Mouse (Mus musculus) large intestine, adult 2 months (tissue): ENCODE results near the gene Phykpl. TPM values are rescaled to one million over a fixed set of nuclear protein-coding genes. Genes with fewer than 3 reads are reported as not detected.
"Not testable (repeated sequence)": the region's sequence is repeated elsewhere in the genome, so short reads cannot be mapped to it uniquely, and the experiment has no call there.

Source experiments
- DNase-seq: peaks from one replicate; pipeline ENCODE4 v3.0.0-alpha.2; 2012; ENCODE audit warnings: low read depth, low spot score
- WGBS: fragments of 180-500 bp; shearing (Covaris S2); methylation state at CpG from one replicate; pipeline ENCODE4 v1.1.7; 2018; 5-methylcytosine and 5-hydroxymethylcytosine counted together
- polyA plus RNA-seq: library from polyadenylated mRNA; depleted of rRNA; stranded (reverse); fragments of >200 nt; gene quantifications from 2 replicates; pipeline ENCODE4 v1.2.3, GENCODE M21; 2012

Gene Phykpl
- polyA plus RNA-seq, 1 experiment, result 14.2 TPM

- WGBS, result 82% methylated on average over 8 of the region's 8 CpGs
- DNase-seq, result no peak
Measured at GRCm38 (mm10) chr11:51614256-51614655, 29.7 kb downstream of the Phykpl start.

- WGBS, result 7% methylated on average over 7 of the region's 7 CpGs
- DNase-seq, result peak; percentile 61
Measured at GRCm38 (mm10) chr11:51615129-51615528, 30.6 kb downstream of the Phykpl start.

- DNase-seq, result peak; percentile 89
- WGBS, result under 1% methylated on average over 14 of the region's 14 CpGs
Measured at GRCm38 (mm10) chr11:51615601-51616000, 31.0 kb downstream of the Phykpl start.

GRCm38 (mm10) chr11:51616113-51616512 lies 31.6 kb downstream of the Phykpl start:
- DNase-seq, result not testable (repeated sequence)
- WGBS, result 67% methylated on average over 7 of the region's 7 CpGs

GRCm38 (mm10) chr11:51617693-51618092 lies 33.1 kb downstream of the Phykpl start:
- DNase-seq, result no peak
- WGBS, result under 1% methylated on average over 4 of the region's 4 CpGs

- WGBS, result 27% methylated on average over 8 of the region's 8 CpGs
- DNase-seq, result no peak
Measured at GRCm38 (mm10) chr11:51618894-51619408, 34.4 kb downstream of the Phykpl start.

GRCm38 (mm10) chr11:51619409-51620060 lies 35.0 kb downstream of the Phykpl start, which contains the start of gene Nhp2:
TSS of gene Nhp2 (plus strand) at chr11:51619735.
- WGBS, result under 1% methylated on average over 51 of the region's 51 CpGs
- DNase-seq, result peak; percentile 98

- 0% methylated on average over 11 of the region's 11 CpGs for WGBS
- no peak for DNase-seq
Measured at GRCm38 (mm10) chr11:51620084-51620483, 35.5 kb downstream of the Phykpl start.

GRCm38 (mm10) chr11:51621776-51622175 lies 37.2 kb downstream of the Phykpl start:
- no peak for DNase-seq
- WGBS, result 91% methylated on average over 2 of the region's 2 CpGs

GRCm38 (mm10) chr11:51622971-51623491 lies 38.5 kb downstream of the Phykpl start:
- DNase-seq, result no peak

GRCm38 (mm10) chr11:51625187-51625820 lies 40.7 kb downstream of the Phykpl start:
- no peak for DNase-seq
- 75% methylated on average over 5 of the region's 5 CpGs for WGBS

More at GRCm38 (mm10) chr11:51622971-51623491, 38.5 kb downstream of the Phykpl start:
- WGBS, result 67% methylated on average over 7 of the region's 7 CpGs

- WGBS, result 92% methylated on average over 9 of the region's 9 CpGs
- DNase-seq, result no peak
Measured at GRCm38 (mm10) chr11:51627425-51627824, 42.9 kb downstream of the Phykpl start.

GRCm38 (mm10) chr11:51627907-51628306 lies 43.4 kb downstream of the Phykpl start:
- DNase-seq, result no peak
- 88% methylated on average over 8 of the region's 8 CpGs for WGBS

GRCm38 (mm10) chr11:51629651-51630314 lies 45.2 kb downstream of the Phykpl start:
- 76% methylated on average over 15 of the region's 15 CpGs for WGBS
- no peak for DNase-seq

- DNase-seq, result no peak
- WGBS, result 77% methylated on average over 6 of the region's 6 CpGs
Measured at GRCm38 (mm10) chr11:51632130-51632753, 47.7 kb downstream of the Phykpl start.

GRCm38 (mm10) chr11:51633200-51633599 lies 48.6 kb downstream of the Phykpl start:
- 83% methylated on average over 7 of the region's 7 CpGs for WGBS
- DNase-seq, result not testable (repeated sequence)

GRCm38 (mm10) chr11:51633721-51634120 lies 49.2 kb downstream of the Phykpl start:
- no peak for DNase-seq
- WGBS, result 92% methylated on average over 3 of the region's 3 CpGs

GRCm38 (mm10) chr11:51635127-51635524 lies 50.6 kb downstream of the Phykpl start:
- no peak for DNase-seq
- WGBS, result 8% methylated on average over 6 of the region's 6 CpGs

- WGBS, result under 1% methylated on average over 61 of the region's 61 CpGs
- DNase-seq, result no peak
Measured at GRCm38 (mm10) chr11:51635525-51636322, 51.2 kb downstream of the Phykpl start, which contains the start of gene Rmnd5b. TSS of gene Rmnd5b (minus strand) at chr11:51635896.
